Mouse (Mus musculus) adrenal gland, postnatal 14 days (tissue): ENCODE results near the gene Tmsb15b1. TPM values are rescaled to one million over a fixed set of nuclear protein-coding genes. Genes with fewer than 3 reads are reported as not detected.
"Not testable (repeated sequence)": the region's sequence is repeated elsewhere in the genome, so short reads cannot be mapped to it uniquely, and the experiment has no call there.

ENCODE experiments used
- DNase-seq: peaks from one replicate; pipeline ENCODE4 v3.0.0; 2021; ENCODE audit warnings: mixed read lengths
- long read RNA-seq, 2 experiments: library from polyadenylated mRNA; stranded (forward); transcript quantifications; one replicate each; pipeline ENCODE4 v2.0.0; 2021
- total RNA-seq: library from RNA; stranded (reverse); gene quantifications from 2 replicates; pipeline ENCODE4 v1.2.3, GENCODE M21; 2021

Gene Tmsb15b1
- total RNA-seq, result 7.3 and 7.4 TPM in 2 replicates
- long read RNA-seq, experiment 1, partial matches to known transcripts, result 0 of 6 reads
- long read RNA-seq, experiment 1, other reads (novel, unspliced or antisense), result 2 of 6 reads
- long read RNA-seq, experiment 2, partial matches to known transcripts, result 0 of 8 reads
- long read RNA-seq, experiment 2, other reads (novel, unspliced or antisense), result 4 of 8 reads

- DNase-seq, result peak; percentile 55
Observed at GRCm38 (mm10) chrX:136976424-136977084, at the start of gene Tmsb15b1, which contains the start of gene Tmsb15l. TSS of gene Tmsb15b1 (minus strand) at chrX:136976874. TSS of gene Tmsb15l (minus strand) at chrX:136976869.

- peak; percentile 76 for DNase-seq
Observed at GRCm38 (mm10) chrX:137019310-137019709, 42.6 kb upstream of the Tmsb15b1 start.

GRCm38 (mm10) chrX:137017668-137018067 is 41.0 kb upstream of the Tmsb15b1 start:
- no peak for DNase-seq

GRCm38 (mm10) chrX:137015099-137015709 is 38.5 kb upstream of the Tmsb15b1 start:
- peak; percentile 66 for DNase-seq

- no peak for DNase-seq
Observed at GRCm38 (mm10) chrX:136996256-136996655, 19.6 kb upstream of the Tmsb15b1 start.

GRCm38 (mm10) chrX:136993641-136994040 is 17.0 kb upstream of the Tmsb15b1 start:
- DNase-seq, result no peak

GRCm38 (mm10) chrX:136992978-136993547 is 16.4 kb upstream of the Tmsb15b1 start, which contains the start of gene Zcchc18:
TSS of gene Zcchc18 (plus strand) at chrX:136993155.
- DNase-seq, result peak; percentile 70

- no peak for DNase-seq
Observed at GRCm38 (mm10) chrX:136992191-136992965, 15.7 kb upstream of the Tmsb15b1 start.

GRCm38 (mm10) chrX:136991274-136991673 is 14.6 kb upstream of the Tmsb15b1 start:
- no peak for DNase-seq

- no peak for DNase-seq
Observed at GRCm38 (mm10) chrX:136986039-136986438, 9.4 kb upstream of the Tmsb15b1 start.

GRCm38 (mm10) chrX:136978616-136979015 is 1.9 kb upstream of the Tmsb15b1 start:
- DNase-seq, result peak; percentile 18

- DNase-seq, result not testable (repeated sequence)
Observed at GRCm38 (mm10) chrX:136975397-136975796, 1.3 kb downstream of the Tmsb15b1 start, which contains the start of gene Tmsb15b2. TSS of gene Tmsb15b2 (minus strand) at chrX:136975497.

- DNase-seq, result peak; percentile 38
Observed at GRCm38 (mm10) chrX:136959688-136960087, 17.0 kb downstream of the Tmsb15b1 start.

GRCm38 (mm10) chrX:136958300-136958699 is 18.4 kb downstream of the Tmsb15b1 start:
- DNase-seq, result not testable (repeated sequence)

GRCm38 (mm10) chrX:136957583-136958279 is 18.9 kb downstream of the Tmsb15b1 start:
- DNase-seq, result peak; percentile 84

GRCm38 (mm10) chrX:136937985-136938384 is 38.7 kb downstream of the Tmsb15b1 start:
- no peak for DNase-seq

GRCm38 (mm10) chrX:136927031-136927430 is 49.6 kb downstream of the Tmsb15b1 start, which contains the start of gene H2bfm:
TSS of gene H2bfm (plus strand) at chrX:136927325.
- no peak for DNase-seq

- DNase-seq, result no peak
Observed at GRCm38 (mm10) chrX:136925863-136926262, 50.8 kb downstream of the Tmsb15b1 start.
